Mouse (Mus musculus) kidney, embryonic 14.5 days (tissue): Measurements from ENCODE around the gene Hspb11. TPM values are rescaled to one million over a fixed set of nuclear protein-coding genes. Genes with fewer than 3 reads are reported as not detected.

Experiments
- ATAC-seq: fragments of 200-750 bp; cut with Nextera tagmentation; 2 replicates; pipeline ENCODE4 v1.8.0; 2017; ENCODE audit warnings: moderate number of reproducible peaks, mild to moderate bottlenecking, moderate TSS enrichment, moderate library complexity; ENCODE audit not compliant: low FRiP score, low TSS enrichment
- H3K27ac ChIP-seq: fragments of 300-500 bp; sonication (generic); 2 replicates; pipeline ENCODE4 v1.5.1; 2014; ENCODE audit warnings: low read depth, mild to moderate bottlenecking, low read length, moderate library complexity, mixed read lengths
- H3K27me3 ChIP-seq: fragments of 300-500 bp; sonication (generic); 2 replicates; pipeline ENCODE4 v1.6.1; 2014; ENCODE audit warnings: mild to moderate bottlenecking, low read length; ENCODE audit not compliant: control insufficient read depth, insufficient read depth
- H3K36me3 ChIP-seq: fragments of 300-500 bp; sonication (generic); 2 replicates; pipeline ENCODE4 v1.6.1; 2014; ENCODE audit warnings: low read length, mixed read lengths; ENCODE audit not compliant: control insufficient read depth, insufficient read depth
- H3K4me1 ChIP-seq: fragments of 300-500 bp; sonication (generic); 2 replicates; pipeline ENCODE4 v1.6.1; 2014; ENCODE audit warnings: low read length, mixed read lengths; ENCODE audit not compliant: control insufficient read depth, insufficient read depth
- H3K4me2 ChIP-seq: fragments of 300-500 bp; sonication (generic); replicated peaks from 2 replicates; pipeline ENCODE4 v1.6.1; 2014; ENCODE audit warnings: low read depth, mild to moderate bottlenecking, low read length
- H3K4me3 ChIP-seq: fragments of 300-500 bp; sonication (generic); 2 replicates; pipeline ENCODE4 v1.5.1; 2014; ENCODE audit warnings: mild to moderate bottlenecking, low read length
- H3K9ac ChIP-seq: fragments of 300-500 bp; sonication (generic); 2 replicates; pipeline ENCODE4 v1.6.1; 2014; ENCODE audit warnings: low read depth, mild to moderate bottlenecking, low read length, moderate library complexity
- H3K9me3 ChIP-seq: fragments of 300-500 bp; sonication (generic); 2 replicates; pipeline ENCODE4 v1.6.1; 2016; ENCODE audit warnings: low read length; ENCODE audit not compliant: control insufficient read depth
- WGBS: fragments of 180-500 bp; shearing (Covaris S2); extraction: QIAGEN DNeasy Blood & Tissue Kit; methylation state at CpG from one replicate; pipeline ENCODE4 v1.1.7; 2014; 5-methylcytosine and 5-hydroxymethylcytosine counted together
- polyA plus RNA-seq: library from polyadenylated mRNA; unstranded; fragments of >200 nt; fragmentation: Nextera tagmentation; extraction: Ambion mirVana; gene quantifications from 2 replicates; pipeline ENCODE4 v1.2.1, GENCODE M21; 2014

Hspb11 gene
- polyA plus RNA-seq, 1 experiment from 2014 or later = 39.6 TPM

- Histone ChIP-seq H3K27me3 (no peaks in the 10 kb centered on the region), H3K4me3 (peak within 1 kb of the TSS; percentile 74), H3K9me3 (no peaks in the 10 kb centered on the region), H3K27ac (no peak within 1 kb of the TSS; the same call in 1 of the 2 replicates), H3K4me2 (peak within 1 kb of the TSS; percentile 87), H3K36me3 (peaks cover 3% of the 10 kb centered on the region; the same call in 1 of the 2 replicates), H3K4me1 (peaks cover 4% of the 10 kb centered on the region; the same call in 1 of the 2 replicates), H3K9ac (peak within 1 kb of the TSS; percentile 67)
- peak; percentile 92 for ATAC-seq
- WGBS = 2% methylated on average over 29 of the region's 29 CpGs
Measured at GRCm38 (mm10) chr4:107313690-107314478, 60.5 kb downstream of the Hspb11 start, which contains the start of gene Yipf1. Gene Yipf1, plus strand, starts transcription at chr4:107314363.

GRCm38 (mm10) chr4:107314479-107314805, 61.0 kb downstream of the Hspb11 start:
- WGBS = 10% methylated on average over 7 of the region's 7 CpGs
- no peak for ATAC-seq
- H3K4me3 ChIP-seq = peak overlapping the region; percentile 74
- H3K27ac ChIP-seq = no peak overlapping the region
- peaks cover 6% of the 10 kb centered on the region; the same call in 1 of the 2 replicates for H3K36me3 ChIP-seq
- no peaks in the 10 kb centered on the region for H3K9me3 ChIP-seq
- H3K4me2 ChIP-seq = peak overlapping the region; percentile 87
- H3K27me3 ChIP-seq = no peaks in the 10 kb centered on the region
- H3K4me1 ChIP-seq = peaks cover 4% of the 10 kb centered on the region; the same call in 1 of the 2 replicates
- peak overlapping the region; percentile 54 for H3K9ac ChIP-seq

GRCm38 (mm10) chr4:107318646-107319045, 65.3 kb downstream of the Hspb11 start:
- Histone ChIP-seq H3K27me3 (no peaks in the 10 kb centered on the region), H3K4me1 (peaks cover 4% of the 10 kb centered on the region; the same call in 1 of the 2 replicates), H3K9ac (no peak overlapping the region), H3K4me2 (no peak overlapping the region), H3K4me3 (no peak overlapping the region), H3K9me3 (no peaks in the 10 kb centered on the region), H3K36me3 (peaks cover 16% of the 10 kb centered on the region), H3K27ac (no peak overlapping the region)
- 82% methylated on average over 8 of the region's 8 CpGs for WGBS
- no peak for ATAC-seq

- Histone ChIP-seq H3K4me1 (no peaks in the 10 kb centered on the region), H3K9me3 (no peaks in the 10 kb centered on the region), H3K4me2 (no peak overlapping the region), H3K4me3 (no peak overlapping the region), H3K27me3 (no peaks in the 10 kb centered on the region), H3K27ac (no peak overlapping the region), H3K36me3 (peaks cover 16% of the 10 kb centered on the region), H3K9ac (no peak overlapping the region)
- ATAC-seq = no peak
- whole genome bisulfite sequencing = 67% methylated on average over 2 of the region's 2 CpGs
Measured at GRCm38 (mm10) chr4:107321041-107321440, 67.6 kb downstream of the Hspb11 start.

GRCm38 (mm10) chr4:107323113-107323512, 69.7 kb downstream of the Hspb11 start:
- Histone ChIP-seq H3K4me2 (no peak overlapping the region), H3K9ac (no peak overlapping the region), H3K4me3 (no peak overlapping the region), H3K36me3 (peaks cover 13% of the 10 kb centered on the region), H3K27me3 (no peaks in the 10 kb centered on the region), H3K4me1 (no peaks in the 10 kb centered on the region), H3K27ac (no peak overlapping the region), H3K9me3 (no peaks in the 10 kb centered on the region)
- WGBS = 95% methylated on average over 2 of the region's 2 CpGs
- no peak for ATAC-seq

- Histone ChIP-seq H3K27ac (no peak overlapping the region), H3K4me1 (no peaks in the 10 kb centered on the region), H3K4me3 (no peak overlapping the region), H3K36me3 (peaks cover 6% of the 10 kb centered on the region; the same call in 1 of the 2 replicates), H3K4me2 (no peak overlapping the region), H3K27me3 (no peaks in the 10 kb centered on the region), H3K9ac (no peak overlapping the region), H3K9me3 (no peaks in the 10 kb centered on the region)
- WGBS = 90% methylated on average over 8 of the region's 8 CpGs
- ATAC-seq = no peak
Measured at GRCm38 (mm10) chr4:107328530-107328929, 75.1 kb downstream of the Hspb11 start.

Other genes with a start within 250 kb of the Hspb11 start
- gene Mrpl37, start 186.7 kb upstream of the Hspb11 start, polyA plus RNA-seq = 108 and 125 TPM in 2 replicates
- 5.5 and 7.7 TPM in 2 replicates for gene Cyb5rl, start 186.6 kb upstream of the Hspb11 start, polyA plus RNA-seq
- gene Cdcp2, start 156.7 kb upstream of the Hspb11 start, polyA plus RNA-seq = 0.12 TPM in 1 of 2 replicates, not detected in the other
- gene Tmem59, start 75.2 kb upstream of the Hspb11 start, polyA plus RNA-seq = 345 and 420 TPM in 2 replicates
- 31.7 and 39.3 TPM in 2 replicates for gene Tceanc2, start 74.5 kb upstream of the Hspb11 start, polyA plus RNA-seq
- gene Ldlrad1, start 44.4 kb upstream of the Hspb11 start, polyA plus RNA-seq = not detected in 2 replicates
- gene Lrrc42, start 61 bp upstream of the Hspb11 start, polyA plus RNA-seq = 101 and 113 TPM in 2 replicates
- gene Dio1, start 53.6 kb downstream of the Hspb11 start, polyA plus RNA-seq = 0.38 TPM in 1 of 2 replicates, not detected in the other
- 44.6 and 51.4 TPM in 2 replicates for gene Yipf1, start 60.8 kb downstream of the Hspb11 start, polyA plus RNA-seq
- 26.4 and 48.9 TPM in 2 replicates for gene Ndc1, start 114.2 kb downstream of the Hspb11 start, polyA plus RNA-seq
- gene Glis1, start 181.0 kb downstream of the Hspb11 start, polyA plus RNA-seq = 4.0 and 4.3 TPM in 2 replicates